Mouse (Mus musculus) G1E (cell line): Measurements from ENCODE around the gene Etnppl. TPM values are rescaled to one million over a fixed set of nuclear protein-coding genes. Genes with fewer than 3 reads are reported as not detected.

Experiments
- ATAC-seq: 2 replicates; pipeline ENCODE4 v1.8.0; 2016; ENCODE audit warnings: mild to moderate bottlenecking; ENCODE audit not compliant: insufficient number of reproducible peaks, poor library complexity, low FRiP score, severe bottlenecking; ENCODE audit errors: extremely low read depth
- DNase-seq: peaks from one replicate; pipeline ENCODE4 v3.0.0; 2012; ENCODE audit warnings: low spot score
- H3K27me3 ChIP-seq: 2 replicates; pipeline ENCODE4 v1.6.1; 2012; ENCODE audit warnings: mild to moderate bottlenecking, low read length, inconsistent platforms; ENCODE audit not compliant: insufficient read depth
- H3K36me3 ChIP-seq: replicated peaks from 2 replicates; pipeline ENCODE3; 2012; ENCODE audit warnings: mild to moderate bottlenecking, inconsistent platforms
- H3K4me1 ChIP-seq: 2 replicates; pipeline ENCODE4 v1.6.1; 2012; ENCODE audit warnings: low read depth, low read length, inconsistent platforms, mixed read lengths; ENCODE audit not compliant: insufficient read depth
- H3K4me3 ChIP-seq: 2 replicates; pipeline ENCODE4 v1.5.1; 2012; ENCODE audit warnings: low read depth, mild to moderate bottlenecking, inconsistent platforms, low read length, moderate library complexity, mixed read lengths
- H3K9me3 ChIP-seq: replicated peaks from 2 replicates; pipeline ENCODE4 v1.6.1; 2012; ENCODE audit warnings: inconsistent platforms
- CTCF ChIP-seq: IDR thresholded peaks from 2 replicates; pipeline ENCODE4 v1.5.1; 2012; ENCODE audit warnings: low read depth, low read length, inconsistent platforms, mixed read lengths
- GATA1 ChIP-seq: IDR thresholded peaks from 2 replicates; pipeline ENCODE4 v1.6.1; 2012; ENCODE audit warnings: borderline replicate concordance, low read length, inconsistent platforms, mixed read lengths
- GATA2 ChIP-seq: IDR thresholded peaks from 2 replicates; pipeline ENCODE4 v1.6.1; 2012; ENCODE audit warnings: low read depth, low read length, inconsistent platforms, borderline replicate concordance
- POLR2AphosphoS5 ChIP-seq: IDR thresholded peaks from 2 replicates; pipeline ENCODE4 v1.6.1; 2012; ENCODE audit warnings: low read depth, low read length, inconsistent platforms; ENCODE audit not compliant: insufficient replicate concordance
- TAL1 ChIP-seq: conservative IDR thresholded peaks from 2 replicates; pipeline ENCODE4 v1.6.1; 2012; ENCODE audit warnings: low read depth, low read length, inconsistent platforms, mixed read lengths
- polyA plus RNA-seq: library from polyadenylated mRNA; stranded (reverse); fragments of >175 nt; gene quantifications from 2 replicates; pipeline ENCODE4 v1.2.3, GENCODE M21; 2012
- total RNA-seq, 2 experiments: library from RNA; stranded (forward) in 1 of 2; stranded (reverse) in 1 of 2; fragments of 200-1000 nt in 1 of 2; fragments of >200 nt in 1 of 2; fragmentation: Nextera tagmentation in 1 of 2; gene quantifications; 2 replicates each; pipeline ENCODE4 v1.2.3; 2014 to 2017

Etnppl gene
- total and polyA plus RNA-seq, 3 experiments: 0.22 TPM; not detected in 2

DNA sequence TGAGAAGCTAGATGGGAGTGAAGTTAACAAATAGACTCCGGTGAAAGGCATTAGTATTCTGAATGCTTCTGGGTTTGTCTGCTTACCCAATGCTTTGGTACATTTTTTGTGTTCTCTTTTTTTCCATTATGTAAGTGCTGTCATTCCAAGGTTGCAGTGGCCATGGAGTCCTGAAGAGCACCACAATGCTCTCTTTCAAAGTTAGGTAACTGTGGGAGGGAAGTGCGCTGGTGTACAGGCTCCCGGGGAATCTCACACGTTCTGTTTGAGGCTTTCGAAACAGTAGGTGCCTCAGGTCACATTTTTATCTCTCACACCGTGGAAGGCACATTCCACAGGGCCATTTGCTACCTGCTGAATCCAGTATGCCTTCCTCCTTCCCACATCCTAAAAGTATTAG, 32.3 kb downstream of the Etnppl start:
- H3K27me3 ChIP-seq: no peaks in the 10 kb centered on the region
- no peak overlapping the region for H3K4me3 ChIP-seq
- no peaks in the 10 kb centered on the region for H3K4me1 ChIP-seq
- H3K9me3 ChIP-seq: no peaks in the 10 kb centered on the region
- ATAC-seq (no peak), DNase-seq (no peak)
- TF ChIP-seq TAL1 (no peak), CTCF (no peak), GATA1 (no peak), GATA2 (no peak), POLR2AphosphoS5 (no peak)
- no peaks in the 10 kb centered on the region for H3K36me3 ChIP-seq

DNA sequence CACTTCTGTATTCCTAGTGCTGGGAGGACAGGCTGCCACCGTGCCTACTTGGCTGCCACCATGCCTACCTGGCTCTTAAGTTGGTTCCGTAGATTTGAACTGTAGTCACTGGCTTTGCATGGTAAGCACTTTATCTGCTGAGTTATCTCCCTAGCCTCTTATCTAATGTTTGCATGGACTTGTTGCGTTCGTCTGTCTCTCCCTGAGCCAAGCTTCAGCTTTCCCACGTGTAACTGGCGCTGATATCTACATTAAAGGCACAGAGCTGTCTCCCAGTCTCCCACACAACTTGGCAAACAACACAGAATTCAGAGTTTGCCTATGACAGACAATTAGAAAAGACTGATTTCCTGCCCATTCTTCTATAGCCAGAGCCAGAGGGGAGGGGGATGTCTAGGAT, 43.4 kb downstream of the Etnppl start:
- Histone ChIP-seq H3K4me3 (no peak overlapping the region), H3K36me3 (no peaks in the 10 kb centered on the region), H3K9me3 (no peaks in the 10 kb centered on the region), H3K27me3 (no peaks in the 10 kb centered on the region), H3K4me1 (peaks cover 6% of the 10 kb centered on the region; the same call in 1 of the 2 replicates)
- no peak for DNase-seq
- peak; percentile 83 for ATAC-seq
- 0 out of 2 replicates have a peak, but pooled peaks have one; percentile 10 for TF ChIP-seq TAL1
- TF ChIP-seq GATA1: no peak

DNA sequence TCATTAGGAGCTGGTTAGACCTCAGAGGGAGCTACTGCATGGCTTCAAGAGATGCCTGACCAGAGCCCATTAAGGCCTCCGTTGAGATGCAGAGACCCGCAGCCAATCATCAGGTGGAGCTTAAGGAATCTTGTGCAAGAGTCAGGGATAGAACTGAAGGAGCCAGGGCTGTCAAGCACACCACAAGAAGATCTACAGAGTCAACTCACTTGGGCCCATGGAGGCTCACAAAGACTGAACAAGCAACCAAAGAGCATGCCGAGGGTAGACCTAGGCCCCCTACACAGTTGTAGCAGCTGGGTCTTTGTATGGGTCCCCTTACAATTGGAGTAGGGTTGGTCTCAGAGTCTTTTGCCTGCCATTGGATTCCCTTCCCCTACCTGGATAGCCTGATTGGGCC, 45.2 kb downstream of the Etnppl start:
- Histone ChIP-seq H3K4me1 (peaks cover 6% of the 10 kb centered on the region; the same call in 1 of the 2 replicates), H3K36me3 (no peaks in the 10 kb centered on the region), H3K9me3 (no peaks in the 10 kb centered on the region), H3K4me3 (no peak overlapping the region), H3K27me3 (no peaks in the 10 kb centered on the region)
- TF ChIP-seq GATA2 (no peak), POLR2AphosphoS5 (no peak), TAL1 (no peak), GATA1 (no peak), CTCF (no peak)
- DNase-seq (no peak), ATAC-seq (no peak)

DNA sequence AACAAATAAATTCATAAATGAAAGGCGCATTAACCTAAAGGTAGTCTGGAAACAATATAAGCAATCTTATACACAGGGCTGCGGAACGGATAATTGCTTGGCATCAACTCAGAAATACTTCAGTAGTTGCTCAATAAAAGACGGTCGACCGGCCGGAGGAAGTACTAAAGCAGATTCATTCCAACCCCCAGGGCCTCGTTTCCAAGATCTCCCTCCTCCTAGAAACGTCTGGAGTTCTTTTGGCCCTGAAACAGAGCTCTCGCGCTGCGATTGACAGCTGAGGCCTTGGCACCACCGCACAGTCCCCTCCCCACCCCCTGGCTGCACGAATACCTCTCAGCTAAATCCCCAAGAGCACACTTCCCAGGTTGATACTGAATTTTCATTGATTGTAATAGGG, 54.0 kb downstream of the Etnppl start:
- H3K4me3 ChIP-seq: no peak overlapping the region
- no peaks in the 10 kb centered on the region; the same call in 1 of the 2 replicates for H3K27me3 ChIP-seq
- ATAC-seq (no peak), DNase-seq (no peak)
- TF ChIP-seq CTCF: no peak
- TF ChIP-seq GATA2: no peak
- H3K9me3 ChIP-seq: no peaks in the 10 kb centered on the region
- H3K36me3 ChIP-seq: no peaks in the 10 kb centered on the region
- no peaks in the 10 kb centered on the region for H3K4me1 ChIP-seq

DNA sequence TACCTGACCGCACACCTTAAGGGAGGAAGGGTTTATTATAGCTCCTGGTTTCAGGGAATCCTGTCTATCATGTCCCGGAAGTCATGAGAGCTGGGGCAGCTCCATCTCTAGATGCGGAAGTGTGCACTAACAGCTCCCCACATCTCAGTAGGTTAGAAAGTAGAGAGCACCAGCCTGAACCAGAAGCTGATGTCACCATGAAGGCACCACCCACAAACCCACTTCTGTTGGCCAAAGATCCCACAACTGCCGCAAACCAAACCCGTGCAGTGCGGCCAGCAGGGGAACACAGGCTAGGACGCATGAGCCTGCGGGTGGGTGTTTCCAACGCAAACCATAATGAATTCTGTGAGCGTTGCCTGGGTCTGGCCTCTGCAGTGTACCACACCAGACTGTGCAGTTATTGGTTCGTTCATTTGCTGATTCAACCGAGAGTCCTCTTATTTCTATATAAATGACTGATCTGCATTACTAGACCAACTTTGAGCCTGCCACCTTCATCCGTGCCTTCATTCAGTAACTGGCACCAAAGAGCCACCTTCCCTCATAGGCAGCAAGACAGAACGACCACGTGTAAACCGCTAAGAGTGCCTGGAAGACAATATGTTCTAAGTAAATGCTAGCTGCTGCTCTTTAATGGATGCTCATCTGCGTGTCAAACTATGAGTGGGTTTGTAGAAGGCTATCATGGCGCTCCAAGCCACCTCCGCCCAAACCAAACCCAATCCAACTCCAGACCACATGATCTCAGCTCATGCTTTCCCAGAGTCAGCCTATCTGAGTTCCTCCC, 60.6 kb downstream of the Etnppl start:
- H3K4me3 ChIP-seq: no peak overlapping the region
- TF ChIP-seq GATA1 (no peak), TAL1 (no peak), CTCF (no peak), GATA2 (no peak), POLR2AphosphoS5 (no peak)
- DNase-seq (no peak), ATAC-seq (no peak)
- no peaks in the 10 kb centered on the region; the same call in 1 of the 2 replicates for H3K9me3 ChIP-seq
- no peaks in the 10 kb centered on the region for H3K4me1 ChIP-seq
- H3K27me3 ChIP-seq: no peaks in the 10 kb centered on the region; the same call in 1 of the 2 replicates
- no peaks in the 10 kb centered on the region for H3K36me3 ChIP-seq

DNA sequence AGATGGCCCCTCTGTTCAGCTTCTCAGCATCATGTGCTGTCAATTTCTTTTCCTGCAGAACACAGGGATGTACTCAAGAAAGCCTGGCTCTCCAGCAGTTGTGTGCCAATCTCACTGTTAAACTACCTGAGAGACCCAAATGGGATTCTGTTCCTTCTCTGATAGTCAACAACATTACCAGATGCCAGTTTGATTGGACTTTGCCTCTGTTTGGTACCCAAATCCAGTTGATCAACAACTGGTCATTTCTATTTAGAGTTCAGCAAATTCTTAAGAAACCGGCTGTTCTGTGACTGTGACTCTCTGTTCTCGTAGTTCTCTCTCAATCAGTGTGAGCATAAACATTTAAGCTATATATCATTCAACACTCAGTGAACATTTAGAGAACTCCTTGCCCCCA, 64.0 kb downstream of the Etnppl start:
- no peaks in the 10 kb centered on the region for H3K27me3 ChIP-seq
- ATAC-seq (no peak), DNase-seq (no peak)
- no peak for TF ChIP-seq GATA1
- TF ChIP-seq GATA2: no peak
- no peaks in the 10 kb centered on the region; the same call in 1 of the 2 replicates for H3K9me3 ChIP-seq
- H3K4me3 ChIP-seq: no peak overlapping the region
- H3K36me3 ChIP-seq: no peaks in the 10 kb centered on the region
- H3K4me1 ChIP-seq: no peaks in the 10 kb centered on the region

DNA sequence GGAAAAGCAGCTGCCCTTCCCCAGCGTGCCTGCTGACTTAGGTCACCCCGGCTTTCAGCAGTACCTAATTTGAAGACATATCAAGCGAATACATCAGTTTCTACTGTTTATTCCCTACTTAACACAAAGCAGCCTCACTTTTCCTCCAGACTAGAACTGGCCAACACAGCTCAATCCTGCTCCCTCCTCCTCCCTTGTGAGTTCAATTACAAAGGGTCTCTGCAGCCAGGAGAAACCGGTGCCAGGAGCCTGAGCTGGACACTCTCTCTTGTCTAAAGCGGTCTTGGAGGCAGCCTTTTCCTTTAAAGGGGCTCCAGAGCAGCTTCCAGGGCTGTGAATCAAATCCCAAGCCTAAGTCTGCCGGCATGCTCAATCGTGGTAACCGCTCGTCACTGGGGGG, 64.9 kb downstream of the Etnppl start:
- ATAC-seq (no peak), DNase-seq (no peak)
- Histone ChIP-seq H3K4me3 (no peak overlapping the region), H3K9me3 (no peaks in the 10 kb centered on the region; the same call in 1 of the 2 replicates), H3K27me3 (no peaks in the 10 kb centered on the region), H3K36me3 (no peaks in the 10 kb centered on the region), H3K4me1 (no peaks in the 10 kb centered on the region)
- no peak for TF ChIP-seq GATA2
